ENCODE assay signal across 16 mouse cellular contexts in genomic region chr2:29388937-29389336, GRCm38 (mm10). TPM values are rescaled to one million over a fixed set of nuclear protein-coding genes. Genes with fewer than 3 reads are reported as not detected.
A peak's percentile ranks its signal among the peaks of the same experiment; 100 is the strongest.
DNase-seq lines count a peak whose midpoint lies in the region; ATAC-seq and TF ChIP-seq lines count a peak whose summit lies in the region.
"Had no signal": no experiment of that assay in that cellular context is flagged by ENCODE, and none has a peak within 500 bp of the region (broad histone marks: within the 10 kb centered on the region; RNA-seq: fewer than 3 reads in every experiment).

No protein-coding gene starts in this region.

- intact Hi-C loops in left cerebral cortex, adult 2 months (cut with DNase I): loop anchor here (2.0 kb wide), 2 partner anchors 68 to 80 kb away; no protein-coding TSS in a partner anchor
- intact Hi-C loops in left cerebral cortex, postnatal 4 days (cut with DNase I): no loop called here
- intact Hi-C loops in left cerebral cortex, postnatal 36 days (cut with DNase I): loop anchor here (5.0 kb wide), 1 partner anchor 173 kb away; no protein-coding TSS in a partner anchor

- DNase-seq in left cerebral cortex, adult 2 months (ENCODE audit: extremely low spot score in 1 of 2, low spot score in 2 of 2): peak; percentile 35 to 40
- no peak for DNase-seq in left cerebral cortex, postnatal 4 days
- peak; percentile 47 to 58 for DNase-seq in left cerebral cortex, postnatal 36 days (ENCODE audit: low spot score in 2 of 2)
- peak; percentile 17 to 41 for DNase-seq in thymus, postnatal 36 days
- DNase-seq in lung, postnatal 25 days (ENCODE audit: low spot score): no peak
- DNase-seq: adrenal gland, postnatal 10 days; cerebellum, postnatal 25 days; kidney, adult 8-10 months; lung, adult 18-20 months had no signal

- H3K27ac ChIP-seq in forebrain, embryonic 13.5 days: peak overlapping the region; percentile 54
- no peak overlapping the region for H3K27ac ChIP-seq in forebrain, embryonic 12.5 days
- no peak overlapping the region; the same call in 1 of the 2 replicates for H3K27ac ChIP-seq in left cerebral cortex, adult 2 months
- H3K27ac ChIP-seq in hindbrain, embryonic 16.5 days (ENCODE audit: low read depth, low read length): no peak overlapping the region
- H3K27ac ChIP-seq: embryonic facial prominence, embryonic 10.5 days; hindbrain, embryonic 13.5 days; midbrain, embryonic 15.5 days; neural tube, embryonic 12.5 days had no signal

- no peaks in the 10 kb centered on the region for H3K36me3 ChIP-seq in forebrain, embryonic 13.5 days (ENCODE audit: poor library complexity, severe bottlenecking)
- H3K36me3 ChIP-seq in forebrain, embryonic 12.5 days (replicated peaks): no peaks in the 10 kb centered on the region
- no peaks in the 10 kb centered on the region for H3K36me3 ChIP-seq in hindbrain, embryonic 16.5 days (ENCODE audit: control insufficient read depth, insufficient read depth, low read length)
- H3K36me3 ChIP-seq: embryonic facial prominence, embryonic 10.5 days; hindbrain, embryonic 13.5 days; midbrain, embryonic 15.5 days; neural tube, embryonic 12.5 days had no signal

- no peak overlapping the region for H3K4me3 ChIP-seq in forebrain, embryonic 13.5 days
- H3K4me3 ChIP-seq in forebrain, embryonic 12.5 days (replicated peaks): no peak overlapping the region
- H3K4me3 ChIP-seq in left cerebral cortex, adult 2 months: no peak overlapping the region
- H3K4me3 ChIP-seq in hindbrain, embryonic 16.5 days (ENCODE audit: low read length): no peak overlapping the region
- H3K4me3 ChIP-seq: embryonic facial prominence, embryonic 10.5 days; hindbrain, embryonic 13.5 days; midbrain, embryonic 15.5 days; neural tube, embryonic 12.5 days had no signal

- no peak for TF ChIP-seq CTCF in left cerebral cortex, adult 2 months (IDR thresholded peaks at IDR 0.05)

- peaks cover 41% of the 10 kb centered on the region for H3K4me1 ChIP-seq in forebrain, embryonic 13.5 days
- H3K4me1 ChIP-seq in forebrain, embryonic 12.5 days: peaks cover 28% of the 10 kb centered on the region
- H3K4me1 ChIP-seq in hindbrain, embryonic 16.5 days (ENCODE audit: control insufficient read depth, insufficient read depth, low read depth, low read length): peaks cover 3% of the 10 kb centered on the region; the same call in 1 of the 2 replicates

- H3K27me3 ChIP-seq in forebrain, embryonic 13.5 days: no peaks in the 10 kb centered on the region
- no peaks in the 10 kb centered on the region for H3K27me3 ChIP-seq in forebrain, embryonic 12.5 days
- no peaks in the 10 kb centered on the region for H3K27me3 ChIP-seq in hindbrain, embryonic 16.5 days (replicated peaks; ENCODE audit: control insufficient read depth, insufficient read depth, low read length)
- H3K27me3 ChIP-seq: hindbrain, embryonic 13.5 days; midbrain, embryonic 15.5 days; neural tube, embryonic 12.5 days had no signal

- no peaks in the 10 kb centered on the region for H3K9me3 ChIP-seq in forebrain, embryonic 13.5 days (replicated peaks)
- H3K9me3 ChIP-seq in forebrain, embryonic 12.5 days: no peaks in the 10 kb centered on the region
- H3K9me3 ChIP-seq in hindbrain, embryonic 16.5 days (ENCODE audit: control insufficient read depth, low read length): no peaks in the 10 kb centered on the region
- H3K9me3 ChIP-seq: embryonic facial prominence, embryonic 10.5 days; hindbrain, embryonic 13.5 days; midbrain, embryonic 15.5 days; neural tube, embryonic 12.5 days had no signal

- no peak overlapping the region for H3K9ac ChIP-seq in forebrain, embryonic 13.5 days
- no peak overlapping the region for H3K9ac ChIP-seq in forebrain, embryonic 12.5 days
- H3K9ac ChIP-seq in hindbrain, embryonic 16.5 days (ENCODE audit: low read depth, low read length): no peak overlapping the region
- H3K9ac ChIP-seq: hindbrain, embryonic 13.5 days; midbrain, embryonic 15.5 days; neural tube, embryonic 12.5 days had no signal

- H3K4me2 ChIP-seq in forebrain, embryonic 13.5 days: no peak overlapping the region
- H3K4me2 ChIP-seq in forebrain, embryonic 12.5 days: no peak overlapping the region
- no peak overlapping the region for H3K4me2 ChIP-seq in hindbrain, embryonic 16.5 days (ENCODE audit: low read length)
- H3K4me2 ChIP-seq: hindbrain, embryonic 13.5 days; midbrain, embryonic 15.5 days; neural tube, embryonic 12.5 days had no signal

- no peak for ATAC-seq in forebrain, embryonic 13.5 days
- no peak for ATAC-seq in forebrain, embryonic 12.5 days (ENCODE audit: low FRiP score)
- ATAC-seq in hindbrain, embryonic 16.5 days: no peak
- ATAC-seq: midbrain, embryonic 15.5 days had no signal

- 88% methylated on average over 7 of the region's 7 CpGs for WGBS in forebrain, embryonic 13.5 days
- 88% methylated on average over 7 of the region's 7 CpGs for WGBS in forebrain, embryonic 12.5 days
- WGBS in hindbrain, embryonic 16.5 days: 82% methylated on average over 7 of the region's 7 CpGs

RNA-seq across cellular contexts. Expression of gene Med27, which starts 42.3 kb away (rescaled TPM):
- polyA plus RNA-seq in forebrain, embryonic 13.5 days (2015; fragmentation: Nextera tagmentation; extraction: Ambion mirVana): 98.0 and 100 TPM in 2 replicates
- polyA plus RNA-seq in forebrain, embryonic 12.5 days (2016; fragmentation: Nextera tagmentation; extraction: Ambion mirVana): 68.9 and 77.0 TPM in 2 replicates
- total RNA-seq in left cerebral cortex, adult 2 months (2021): 10 to 100 TPM; 38.9 to 39.3 TPM
- 10 to 100 TPM; 40.6 to 44.1 TPM for total RNA-seq in left cerebral cortex, postnatal 4 days (2021)
- total RNA-seq in left cerebral cortex, postnatal 36 days (2021): 10 to 100 TPM; 36.4 to 40.4 TPM
- polyA plus RNA-seq in hindbrain, embryonic 16.5 days (2015; fragmentation: Nextera tagmentation; extraction: Ambion mirVana): 60.2 and 63.3 TPM in 2 replicates

Comparison
In these comparisons a context has a peak if more than half of its experiments do, and no peak if none do; other contexts are left out.
1. DNase-seq: peak in left cerebral cortex, adult 2 months (2 of 2), left cerebral cortex, postnatal 36 days (2 of 2) and thymus, postnatal 36 days (2 of 2); none in left cerebral cortex, postnatal 4 days (single experiment) and lung, postnatal 25 days (single experiment).